Mouse (Mus musculus) left cerebral cortex, adult 2 months (tissue): ENCODE measurements around the gene Dnah2. TPM values are rescaled to one million over a fixed set of nuclear protein-coding genes. Genes with fewer than 3 reads are reported as not detected.
A peak's percentile ranks its signal among the peaks of the same experiment; 100 is the strongest.

ENCODE experiments used
- DNase-seq, 2 experiments: peaks; one replicate each; pipeline ENCODE4 v3.0.0; 2021 to 2022; ENCODE audit warnings: low spot score in 2 of 2, mixed read lengths in 1 of 2; ENCODE audit errors: extremely low spot score in 1 of 2
- H3K27ac ChIP-seq: fragments of 200-600 bp; 2 replicates; pipeline ENCODE4 v1.8.1; 2022
- H3K4me3 ChIP-seq: fragments of 200-600 bp; 2 replicates; pipeline ENCODE4 v1.8.1; 2022
- CTCF ChIP-seq: fragments of 200-600 bp; IDR thresholded peaks from 2 replicates; pipeline ENCODE4 v1.8.1; 2022; ENCODE audit warnings: antibody characterized with exemption, mild to moderate bottlenecking, moderate library complexity
- intact Hi-C: fragments of 180-260 bp; cut with DNase I; formaldehyde crosslinking; loops from one replicate; pipeline ENCODE4 v1.15.1; 2025
- total RNA-seq, 2 experiments: library from RNA; stranded (reverse); gene quantifications; 2 replicates each; pipeline ENCODE4 v1.2.3; 2021

Gene Dnah2
- total RNA-seq, 2 experiments from 2014 or later, result 2.7 to 3.7 TPM

DNA sequence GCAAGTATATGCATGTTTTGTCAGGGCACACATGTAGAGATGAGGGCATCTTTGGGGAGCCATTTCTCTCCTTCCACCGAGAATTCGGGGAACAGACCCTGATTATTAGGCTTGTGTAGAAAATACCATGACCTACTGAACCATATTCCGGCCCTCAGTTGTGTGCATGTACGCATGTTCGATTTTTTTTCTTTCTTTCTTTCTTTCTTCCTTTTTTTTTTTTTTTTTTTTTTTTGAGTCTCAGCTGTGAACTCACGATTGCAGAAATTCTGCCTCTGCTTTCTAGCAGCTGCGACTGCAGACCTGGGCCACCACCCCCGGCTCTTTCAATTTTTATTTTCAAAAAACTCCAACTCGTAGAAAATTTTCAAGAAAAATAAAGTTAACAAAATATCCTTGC is 23.2 kb downstream of the Dnah2 start:
- intact Hi-C loops, result no loop called here
- no peak for TF ChIP-seq CTCF
- Histone ChIP-seq H3K27ac (no peak overlapping the region), H3K4me3 (no peak overlapping the region)
- no peak for DNase-seq

DNA sequence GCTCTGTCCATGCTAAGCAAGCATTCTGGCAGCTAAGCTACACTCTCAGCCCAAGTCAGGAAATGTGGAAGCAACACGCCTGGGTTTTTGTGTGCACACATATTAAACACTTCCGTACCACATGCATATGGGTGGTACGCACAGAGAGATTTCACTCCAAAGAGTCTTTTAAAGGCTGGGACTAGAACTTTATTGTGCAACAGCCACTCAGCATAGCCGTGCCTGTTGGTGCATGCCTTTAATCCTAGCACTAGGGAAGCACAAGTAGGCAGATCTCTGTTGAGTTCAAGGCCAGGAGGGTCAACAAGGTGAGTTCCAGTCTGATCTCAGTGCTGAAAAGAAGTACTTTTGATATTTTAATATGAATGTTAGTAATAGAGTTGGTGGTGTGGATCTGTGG is 25.3 kb downstream of the Dnah2 start:
- TF ChIP-seq CTCF, result no peak

DNA sequence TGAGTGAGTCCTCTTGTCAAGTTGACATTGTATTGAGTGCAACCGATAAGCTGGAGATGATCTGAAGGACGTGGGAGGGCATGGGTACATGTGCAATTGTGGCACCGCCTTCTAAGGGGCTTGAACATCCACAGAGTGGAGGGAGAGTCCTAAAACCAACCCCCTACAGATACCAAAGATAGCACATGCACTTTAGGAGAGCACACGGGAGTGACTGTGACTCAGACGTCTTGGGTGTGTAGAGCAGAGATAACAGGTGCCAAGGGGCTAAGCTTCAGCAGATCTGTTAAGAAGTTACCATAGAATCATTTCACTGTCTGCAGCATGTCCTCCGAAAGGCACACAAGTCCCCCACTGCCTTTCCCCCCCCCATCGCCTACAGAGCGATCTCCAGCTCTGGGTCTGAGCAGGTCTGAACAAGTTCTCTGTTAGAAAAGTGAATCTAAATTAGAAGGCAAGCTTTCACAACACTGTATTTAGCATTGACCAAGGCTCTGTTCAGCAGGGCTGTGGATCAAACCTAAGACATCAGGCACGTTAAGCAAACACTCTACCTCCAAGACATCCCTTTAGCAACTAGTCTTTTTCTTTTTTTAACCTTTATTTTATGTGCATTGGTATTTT is 27.3 kb downstream of the Dnah2 start:
- no peak overlapping the region for H3K4me3 ChIP-seq
- TF ChIP-seq CTCF, result no peak
- no peak for DNase-seq
- intact Hi-C loops, result no loop called here
- no peak overlapping the region for H3K27ac ChIP-seq

More for the DNA sequence above, 25.3 kb downstream of the Dnah2 start:
- no peak overlapping the region for H3K4me3 ChIP-seq
- H3K27ac ChIP-seq, result no peak overlapping the region
- intact Hi-C loops, result no loop called here
- DNase-seq, result no peak

DNA sequence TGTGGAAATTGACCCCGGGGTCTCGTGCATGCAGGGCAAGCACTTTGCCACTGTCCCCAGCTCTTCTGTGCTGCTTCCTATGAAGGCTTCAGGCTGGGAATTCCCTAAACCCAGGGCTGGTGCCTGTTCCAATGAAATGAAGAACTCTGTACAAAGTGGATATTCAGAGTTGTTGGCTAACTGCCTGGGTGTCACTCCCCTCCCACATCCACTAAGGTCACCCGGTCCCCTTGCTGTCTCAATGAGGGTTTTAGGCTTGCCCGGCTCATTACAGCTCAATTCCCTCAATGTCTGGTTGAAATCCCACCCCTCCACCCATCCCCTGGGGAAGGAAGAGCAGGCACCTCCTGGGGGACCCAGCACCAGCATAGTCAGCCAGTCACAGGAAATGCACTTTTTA is 28.9 kb downstream of the Dnah2 start:
- no peak for DNase-seq
- H3K4me3 ChIP-seq, result no peak overlapping the region
- no peak for TF ChIP-seq CTCF
- no peak overlapping the region for H3K27ac ChIP-seq
- intact Hi-C loops, result no loop called here

DNA sequence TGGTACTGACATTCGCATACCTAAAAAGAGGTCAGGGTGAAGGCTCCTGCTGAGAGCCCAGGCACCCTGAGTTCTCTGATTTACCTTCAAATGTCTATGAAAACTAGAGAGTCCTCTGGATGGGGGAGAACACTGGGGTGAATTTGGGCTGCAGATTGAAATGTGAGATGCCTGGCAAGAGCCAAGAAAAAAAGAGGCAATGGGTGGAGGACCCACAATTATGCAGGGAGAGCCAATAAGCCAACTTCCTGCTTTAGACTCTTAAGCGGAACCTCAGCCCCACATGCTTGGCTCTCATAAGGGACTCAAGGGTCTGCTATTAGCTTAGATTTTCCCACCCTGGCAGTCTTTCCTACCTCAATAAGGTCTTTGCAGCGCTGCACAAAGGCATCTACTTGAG is 32.2 kb downstream of the Dnah2 start:
- intact Hi-C loops, result no loop called here
- no peak for DNase-seq
- no peak for TF ChIP-seq CTCF

DNA sequence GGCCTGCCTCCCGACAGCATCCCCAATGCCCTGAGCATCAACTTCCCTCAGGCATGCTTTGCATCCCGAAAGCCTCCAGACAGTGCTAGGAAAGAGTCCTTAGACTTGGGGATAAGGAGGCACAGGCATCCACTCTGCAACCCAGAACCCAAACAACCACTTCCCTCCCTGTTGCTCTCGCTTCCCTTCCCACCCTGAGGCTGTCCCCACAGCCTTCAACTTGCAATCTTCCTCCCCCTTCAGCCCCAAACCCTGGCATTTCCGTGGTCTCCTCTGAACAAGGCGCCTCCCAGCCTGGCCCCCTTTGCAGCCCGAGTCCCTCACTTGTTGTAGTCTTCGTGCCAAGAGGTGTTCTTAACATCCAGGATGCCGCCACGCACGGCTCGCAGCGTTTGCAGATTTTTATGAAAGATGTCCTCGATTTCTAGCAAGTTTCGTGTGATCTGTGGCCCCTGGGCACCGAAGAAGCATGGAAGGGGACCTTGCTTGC is 32.7 kb downstream of the Dnah2 start:
- no peak for DNase-seq
- no peak for TF ChIP-seq CTCF
- H3K27ac ChIP-seq, result no peak overlapping the region
- H3K4me3 ChIP-seq, result no peak overlapping the region
- intact Hi-C loops, result no loop called here

More for the DNA sequence above, 32.2 kb downstream of the Dnah2 start:
- H3K4me3 ChIP-seq, result no peak overlapping the region
- no peak overlapping the region for H3K27ac ChIP-seq

DNA sequence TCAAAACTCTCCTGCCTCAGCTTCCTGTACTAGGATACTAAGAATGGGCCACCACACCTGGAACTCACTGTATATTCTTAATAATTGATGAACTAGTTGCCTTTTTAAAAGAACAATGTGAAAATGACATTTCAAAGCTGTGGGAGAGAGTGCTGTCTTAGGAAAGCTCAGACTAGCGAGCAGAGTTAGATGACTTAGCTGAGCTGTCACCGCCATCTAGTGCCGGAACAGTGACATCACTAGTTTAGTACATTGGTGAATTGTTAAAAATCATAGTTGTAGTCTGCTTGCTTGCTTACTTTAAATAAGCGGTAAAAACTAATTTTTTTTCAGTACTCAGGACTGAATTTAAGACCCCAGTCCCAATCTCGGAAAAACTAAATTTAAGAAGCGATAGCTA is 35.1 kb downstream of the Dnah2 start:
- peak; percentile 85 for TF ChIP-seq CTCF
- intact Hi-C loops, result loop anchor here (2.0 to 5.0 kb wide), 4 partner anchors 81 to 321 kb away; no protein-coding TSS in a partner anchor
- Histone ChIP-seq H3K27ac (no peak overlapping the region), H3K4me3 (no peak overlapping the region)
- peak; percentile 42 to 51 for DNase-seq

DNA sequence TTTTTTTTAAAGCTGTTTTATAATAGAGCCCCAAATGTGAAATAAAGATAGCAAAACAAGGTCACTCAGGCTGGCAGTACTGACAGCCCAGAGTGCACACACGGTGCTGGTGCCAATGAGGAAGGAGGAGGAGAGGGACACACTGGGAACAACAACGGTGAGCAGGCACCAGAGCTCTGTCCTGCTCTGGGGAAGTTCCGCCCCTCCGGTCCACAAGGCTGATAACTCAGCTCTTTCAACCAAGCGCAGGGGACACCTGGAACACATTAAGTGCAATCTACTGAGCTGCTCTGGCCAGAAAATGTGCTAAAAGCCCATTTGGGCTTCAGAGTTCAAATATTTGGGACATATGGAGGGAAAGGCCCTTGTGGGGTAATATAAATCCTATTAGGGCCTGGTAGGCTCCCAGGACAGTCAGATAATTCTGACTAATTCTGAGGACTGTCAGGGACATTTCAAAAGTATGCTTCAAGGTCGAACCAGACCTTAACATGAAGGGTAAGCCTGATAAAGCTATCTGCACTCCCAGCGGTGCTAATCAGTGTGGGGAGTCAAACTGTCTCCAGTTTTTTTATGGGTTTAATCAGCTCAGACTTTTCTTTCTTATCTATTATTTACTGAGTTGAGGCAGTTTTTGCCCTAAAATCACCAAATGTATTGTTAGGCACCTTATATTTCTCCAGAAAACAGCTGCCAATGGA is 38.0 kb downstream of the Dnah2 start:
- no peak for DNase-seq
- intact Hi-C loops, result loop anchor here (5.0 kb wide), 1 partner anchor 254 kb away; no protein-coding TSS in a partner anchor
- TF ChIP-seq CTCF, result no peak
- Histone ChIP-seq H3K4me3 (no peak overlapping the region), H3K27ac (no peak overlapping the region)

DNA sequence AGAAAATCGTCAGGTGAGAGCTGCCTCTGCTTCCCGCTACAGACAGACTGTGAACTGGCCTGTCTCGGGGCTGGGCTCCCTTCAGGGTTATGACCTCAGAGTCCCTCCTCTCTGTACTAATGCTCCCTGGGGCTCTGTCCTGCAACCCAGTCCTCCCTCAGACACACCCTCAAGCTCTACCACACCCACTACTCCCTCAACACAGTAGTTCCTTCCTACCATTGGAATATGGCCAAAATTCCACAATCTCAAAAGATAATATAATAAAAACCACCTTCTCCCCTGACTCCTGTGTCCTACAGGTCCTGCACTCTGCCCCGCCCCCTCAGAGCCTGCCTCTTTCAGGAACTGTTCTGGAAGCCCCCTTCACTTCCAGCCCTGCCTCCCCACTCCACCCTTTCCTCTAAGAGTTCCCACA is 45.0 kb downstream of the Dnah2 start:
- no peak for DNase-seq
- Histone ChIP-seq H3K4me3 (no peak overlapping the region), H3K27ac (no peak overlapping the region)
- intact Hi-C loops, result loop anchor here (5.0 kb wide), 2 partner anchors 47 to 67 kb away; no protein-coding TSS in a partner anchor
- TF ChIP-seq CTCF, result no peak

DNA sequence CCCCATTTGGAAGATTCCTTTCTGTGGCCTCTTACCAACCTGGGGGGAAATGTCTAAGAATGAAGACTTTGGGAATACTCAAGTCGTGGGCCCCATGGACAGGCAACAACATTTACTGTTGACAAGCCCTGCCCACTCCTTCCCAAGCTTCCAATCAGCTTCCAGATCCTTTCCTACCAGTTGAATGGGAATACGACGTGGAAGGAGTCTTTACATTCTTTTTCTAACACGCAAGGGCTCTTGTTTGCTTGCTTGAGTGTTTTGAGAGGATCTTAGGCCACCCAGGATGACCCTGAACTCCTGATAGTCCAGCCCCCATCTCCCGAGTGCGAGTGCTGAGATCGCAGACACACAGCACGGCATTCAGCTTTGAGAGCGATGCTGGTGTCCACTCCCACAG is 47.4 kb downstream of the Dnah2 start:
- intact Hi-C loops, result loop anchor here (5.0 kb wide), 2 partner anchors 44 to 64 kb away; no protein-coding TSS in a partner anchor
- H3K27ac ChIP-seq, result no peak overlapping the region

DNA sequence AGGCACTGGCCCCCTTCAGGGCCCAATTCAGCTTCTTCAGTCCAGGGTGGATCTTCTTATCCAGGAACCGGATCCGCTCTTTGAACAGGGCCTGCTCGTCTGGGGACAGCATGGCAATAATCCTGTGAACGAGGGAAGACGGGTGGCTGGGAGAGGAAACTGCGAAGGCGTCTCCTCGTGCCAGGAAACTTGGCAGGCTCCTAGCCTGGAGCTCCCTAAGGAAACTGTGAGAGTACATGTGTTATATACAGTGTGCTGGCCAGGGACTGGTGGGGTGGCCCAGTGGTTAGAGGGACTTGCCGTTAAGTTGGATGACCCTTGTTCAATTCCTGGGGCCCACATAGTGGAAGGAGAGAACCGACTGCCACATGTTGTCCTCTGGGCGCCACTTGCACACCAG is 49.8 kb downstream of the Dnah2 start:
- TF ChIP-seq CTCF, result no peak
- intact Hi-C loops, result no loop called here
- DNase-seq, result peak in 1 of 2 experiments; percentile 22
- Histone ChIP-seq H3K4me3 (no peak overlapping the region), H3K27ac (no peak overlapping the region)

More for the DNA sequence above, 47.4 kb downstream of the Dnah2 start:
- TF ChIP-seq CTCF, result no peak
- H3K4me3 ChIP-seq, result no peak overlapping the region
- no peak for DNase-seq

DNA sequence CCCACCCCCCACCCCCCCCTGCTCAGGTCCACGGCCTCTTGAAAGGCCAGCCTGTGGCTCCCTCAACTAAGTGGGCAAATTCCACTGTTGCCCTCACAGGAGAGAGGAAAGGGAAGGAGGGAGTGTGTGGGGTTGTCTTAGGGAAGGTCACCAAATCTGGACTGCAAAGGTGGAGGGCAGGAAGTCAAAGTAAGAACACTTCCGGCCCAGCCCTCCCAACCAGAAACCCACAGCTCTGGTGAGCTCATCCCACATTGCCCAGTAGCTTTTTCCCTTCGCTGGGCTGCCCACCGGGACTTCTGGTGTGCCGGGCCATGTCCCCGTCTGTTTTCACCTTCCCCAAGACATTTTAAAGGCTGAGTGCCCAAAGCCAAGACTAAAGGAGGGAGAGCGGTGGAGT is 57.2 kb downstream of the Dnah2 start:
- DNase-seq, result no peak
- H3K27ac ChIP-seq, result no peak overlapping the region
- no peak for TF ChIP-seq CTCF
- H3K4me3 ChIP-seq, result no peak overlapping the region
- intact Hi-C loops, result no loop called here
